Mouse (Mus musculus) cerebellum, adult 8-10 months (tissue): ENCODE measurements around the gene Hjurp.

Experiments
- DNase-seq: peaks from one replicate; pipeline ENCODE4 v3.0.0; 2022

Gene Hjurp

GRCm38 (mm10) chr1:88219054-88219453, 58.4 kb downstream of the Hjurp start:
- DNase-seq: no peak

- no peak for DNase-seq
Observed at GRCm38 (mm10) chr1:88218591-88218990, 58.8 kb downstream of the Hjurp start.

GRCm38 (mm10) chr1:88218051-88218450, 59.4 kb downstream of the Hjurp start:
- DNase-seq: no peak

- no peak for DNase-seq
Observed at GRCm38 (mm10) chr1:88217576-88217975, 59.9 kb downstream of the Hjurp start.

GRCm38 (mm10) chr1:88217144-88217543, 60.3 kb downstream of the Hjurp start:
- DNase-seq: no peak

- DNase-seq: no peak
Observed at GRCm38 (mm10) chr1:88216551-88216950, 60.9 kb downstream of the Hjurp start.

GRCm38 (mm10) chr1:88215466-88216380, 61.7 kb downstream of the Hjurp start:
- no peak for DNase-seq

GRCm38 (mm10) chr1:88214462-88214952, 62.9 kb downstream of the Hjurp start:
- no peak for DNase-seq

- DNase-seq: no peak
Observed at GRCm38 (mm10) chr1:88213766-88214461, 63.5 kb downstream of the Hjurp start.

GRCm38 (mm10) chr1:88213061-88213460, 64.4 kb downstream of the Hjurp start:
- no peak for DNase-seq
